Mouse (Mus musculus) ES-E14 (cell line): ENCODE measurements around the gene Prelid3b. TPM values are rescaled to one million over a fixed set of nuclear protein-coding genes. Genes with fewer than 3 reads are reported as not detected.

Source experiments
- DNase-seq: peaks from one replicate; pipeline ENCODE4 v3.0.0-alpha.2; 2013; ENCODE audit warnings: low read depth, low spot score
- H3K27ac ChIP-seq: 2 replicates; pipeline ENCODE4 v1.5.1; 2012; ENCODE audit warnings: low read depth, mild to moderate bottlenecking, low read length, moderate library complexity, mixed read lengths; ENCODE audit not compliant: poor library complexity, insufficient read depth, severe bottlenecking
- H3K36me3 ChIP-seq: 2 replicates; pipeline ENCODE4 v1.6.1; 2012; ENCODE audit warnings: mild to moderate bottlenecking, low read length, moderate library complexity, mixed read lengths; ENCODE audit not compliant: control insufficient read depth, poor library complexity, insufficient read depth, severe bottlenecking
- H3K4me1 ChIP-seq, 2 experiments: fragments of 150-350 bp in 1 of 2; sonication (generic) in 1 of 2; 2 replicates each; pipeline ENCODE4 v1.6.1; 2012; ENCODE audit warnings: low read length in 2 of 2, mild to moderate bottlenecking in 1 of 2, mixed read lengths in 1 of 2; ENCODE audit not compliant: control insufficient read depth in 2 of 2, insufficient read depth in 2 of 2, poor library complexity in 1 of 2
- H3K4me3 ChIP-seq, 2 experiments: fragments of 150-350 bp in 1 of 2; sonication (generic) in 1 of 2; 2 replicates each; pipeline ENCODE4 v1.5.1; 2012; ENCODE audit warnings: low read length in 2 of 2, low read depth in 1 of 2, mild to moderate bottlenecking in 1 of 2, mixed read lengths in 1 of 2; ENCODE audit not compliant: insufficient read depth in 1 of 2, poor library complexity in 1 of 2, severe bottlenecking in 1 of 2
- H3K9ac ChIP-seq: 2 replicates; pipeline ENCODE4 v1.6.1; 2012; ENCODE audit warnings: low read depth, mild to moderate bottlenecking, low read length, mixed read lengths; ENCODE audit not compliant: poor library complexity, insufficient read depth, severe bottlenecking
- H3K9me3 ChIP-seq: fragments of 150-350 bp; sonication (generic); 2 replicates; pipeline ENCODE4 v1.6.1; 2012; ENCODE audit warnings: low read depth, mild to moderate bottlenecking, low read length; ENCODE audit not compliant: control insufficient read depth, insufficient read depth
- CHD2 ChIP-seq: IDR thresholded peaks from 2 replicates; pipeline ENCODE4 v1.6.1; 2014; ENCODE audit warnings: mild to moderate bottlenecking, low read depth, low read length, inconsistent platforms
- HCFC1 ChIP-seq: IDR thresholded peaks from 2 replicates; pipeline ENCODE4 v1.6.1; 2012; ENCODE audit warnings: low read length, inconsistent platforms, borderline replicate concordance; ENCODE audit not compliant: insufficient read depth
- MAFK ChIP-seq: IDR thresholded peaks from 2 replicates; pipeline ENCODE4 v1.6.1; 2014; ENCODE audit warnings: mild to moderate bottlenecking, low read depth, low read length, inconsistent platforms; ENCODE audit not compliant: insufficient read depth
- in situ Hi-C, 2 experiments: fragments of 600-800 bp; cut with MboI; formaldehyde crosslinking; loops; one replicate each; pipeline ENCODE4 v1.15.1; 2025; ENCODE audit warnings: low sequenced_read_pairs in 2 of 2, inconsistent platforms in 1 of 2; ENCODE audit not compliant: unreplicated experiment in 2 of 2
- total RNA-seq: library from RNA; depleted of rRNA; stranded (reverse); fragments of 300-350 nt; gene quantifications from 2 replicates; pipeline ENCODE4 v1.2.3, GENCODE M21; 2012; rRNA removed

Prelid3b gene
- total RNA-seq, 1 experiment = 63.4 TPM

DNA sequence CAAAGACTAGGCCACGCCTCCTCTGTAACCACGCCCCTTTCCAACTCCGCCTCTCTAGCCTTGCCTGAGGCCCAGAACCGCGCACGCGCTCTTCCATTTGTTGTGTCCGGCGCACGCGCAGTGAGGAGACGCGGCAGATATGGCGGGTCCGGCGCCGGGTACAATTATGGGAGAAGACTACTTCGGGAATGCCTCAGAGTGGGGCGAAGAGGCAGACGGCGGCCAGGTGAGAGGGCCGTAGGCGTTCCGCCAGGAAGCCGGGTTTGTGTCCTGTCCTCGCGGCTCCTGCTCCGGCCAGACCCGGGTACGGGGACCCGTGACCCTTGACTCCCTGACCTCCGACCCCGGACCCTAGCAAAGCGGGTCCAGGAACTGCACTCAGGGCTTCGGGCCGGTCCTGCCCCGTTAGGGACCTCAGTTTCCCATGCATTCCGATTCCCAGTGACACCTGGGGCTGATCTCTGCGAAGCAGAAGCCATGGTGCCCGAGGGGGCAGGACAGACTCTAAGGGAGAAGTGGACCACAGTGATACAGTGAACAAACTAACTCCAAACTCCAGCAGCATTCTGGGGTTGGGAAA lies 57.1 kb downstream of the Prelid3b start, which contains the start of gene Nelfcd:
Gene Nelfcd (plus strand): TSS at position 74 of the 580 bp plus-strand sequence.
- DNase-seq = peak; percentile 95
- H3K27ac ChIP-seq = peak within 1 kb of the TSS; percentile 70; the same call in 1 of the 2 replicates
- in situ Hi-C loops = no loop called here
- no peaks in the 10 kb centered on the region for H3K4me1 ChIP-seq
- H3K4me3 ChIP-seq = peak within 1 kb of the TSS; percentile 92 to 100
- no peaks in the 10 kb centered on the region; the same call in 1 of the 2 replicates for H3K36me3 ChIP-seq
- TF ChIP-seq CHD2 (peak; percentile 37; the same call in 1 of the 2 replicates), MAFK (no peak), HCFC1 (peak; percentile 49; the same call in 1 of the 2 replicates)
- peak within 1 kb of the TSS; percentile 100 for H3K9ac ChIP-seq
- no peaks in the 10 kb centered on the region for H3K9me3 ChIP-seq

Other genes starting within 250 kb of the Prelid3b start
- gene Gnas, start 188.8 kb downstream of the Prelid3b start, total RNA-seq = 196 and 202 TPM in 2 replicates
- 15.6 and 17.7 TPM in 2 replicates for gene Gm20721, start 126.4 kb downstream of the Prelid3b start, total RNA-seq
- gene Nelfcd, start 57.3 kb downstream of the Prelid3b start, total RNA-seq = 63.8 and 83.0 TPM in 2 replicates
- gene Ctsz, start 34.0 kb downstream of the Prelid3b start, total RNA-seq = 207 and 324 TPM in 2 replicates
- 0.18 TPM in 1 of 2 replicates, not detected in the other for gene Tubb1, start 22.4 kb downstream of the Prelid3b start, total RNA-seq
- gene Atp5e, start 9.0 kb downstream of the Prelid3b start, total RNA-seq = 37.4 and 44.3 TPM in 2 replicates
- 0.05 TPM in 1 of 2 replicates, not detected in the other for gene Zfp831, start 170.5 kb upstream of the Prelid3b start, total RNA-seq